Mouse (Mus musculus) cerebral cortex, adult 2 months (tissue): ENCODE data around the gene Ccdc155.

Experiments
- WGBS: fragments of 180-500 bp; shearing (Covaris S2); methylation state at CpG from one replicate; pipeline ENCODE4 v1.1.7; 2018; 5-methylcytosine and 5-hydroxymethylcytosine counted together

Ccdc155 gene

DNA sequence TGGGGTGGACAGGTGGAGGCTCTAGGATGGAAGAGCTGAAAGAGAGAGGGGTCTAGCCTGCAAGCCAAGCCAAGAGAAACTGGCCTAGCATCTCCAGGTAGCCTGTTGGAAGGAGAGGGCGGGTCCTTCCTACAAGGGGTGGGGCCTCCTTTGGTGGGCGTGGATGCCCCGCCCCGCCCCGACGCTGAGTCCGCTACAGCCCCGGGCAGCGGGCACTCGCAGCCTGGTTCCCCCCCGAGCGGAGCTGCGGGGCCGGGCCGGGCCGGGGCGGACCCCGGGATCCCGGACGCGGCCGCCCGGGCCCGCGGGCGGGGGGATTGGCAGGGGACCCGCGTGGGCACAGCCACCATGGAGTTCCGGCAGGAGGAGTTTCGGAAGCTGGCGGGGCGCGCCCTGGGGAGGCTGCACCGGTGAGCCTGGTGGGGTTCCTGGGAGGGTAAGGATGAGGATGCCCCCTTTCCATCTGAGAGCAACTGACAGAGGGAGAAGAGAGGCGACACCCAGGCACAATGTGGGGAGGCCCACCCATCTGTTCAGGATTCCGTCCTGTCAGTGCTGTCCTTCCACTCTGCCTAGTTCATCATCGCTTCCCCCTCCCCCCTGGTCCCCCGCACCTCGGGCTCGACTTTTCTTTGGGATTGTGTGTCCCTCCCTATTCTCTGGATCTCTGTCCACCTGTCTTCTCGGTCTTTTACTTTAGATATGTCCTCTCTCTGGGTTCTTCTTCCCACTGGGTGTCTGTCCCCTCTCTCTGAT is 40.8 kb downstream of the Ccdc155 start, which contains the start of gene Slc17a7:
Gene Slc17a7, plus strand, starts transcription at position 215 of the 756 bp plus-strand sequence.
- 3% methylated on average over 41 of the region's 41 CpGs for WGBS

DNA sequence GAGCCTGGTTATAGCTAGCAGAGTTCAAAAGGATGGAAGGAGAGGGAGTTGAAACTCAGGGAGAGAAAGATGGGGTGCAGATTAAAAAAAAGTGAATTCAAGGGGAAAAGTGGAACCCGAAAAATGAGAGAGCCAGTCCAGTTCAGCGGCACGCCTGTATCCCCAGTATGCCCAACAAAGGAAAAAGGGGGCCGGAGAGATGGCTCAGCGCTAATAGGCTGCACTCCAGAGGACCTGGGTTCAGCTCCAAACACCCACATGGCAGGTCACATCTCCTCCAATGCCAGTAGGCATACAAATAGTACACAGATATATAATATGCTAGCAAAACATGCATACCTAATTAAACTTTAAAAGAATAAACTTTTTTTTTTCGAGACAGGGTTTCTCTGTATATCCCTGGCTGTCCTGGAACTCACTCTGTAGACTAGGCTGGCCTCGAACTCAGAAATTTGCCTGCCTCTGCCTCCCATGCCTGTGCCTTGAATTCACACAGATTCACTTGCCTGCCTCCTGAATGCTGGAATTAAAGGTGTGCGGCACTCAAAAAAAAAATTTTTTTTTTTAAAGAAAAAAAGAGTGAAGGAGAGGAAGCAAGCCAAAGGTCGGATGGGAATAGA is 41.6 kb downstream of the Ccdc155 start:
- WGBS = 65% methylated on average over 9 of the region's 9 CpGs

DNA sequence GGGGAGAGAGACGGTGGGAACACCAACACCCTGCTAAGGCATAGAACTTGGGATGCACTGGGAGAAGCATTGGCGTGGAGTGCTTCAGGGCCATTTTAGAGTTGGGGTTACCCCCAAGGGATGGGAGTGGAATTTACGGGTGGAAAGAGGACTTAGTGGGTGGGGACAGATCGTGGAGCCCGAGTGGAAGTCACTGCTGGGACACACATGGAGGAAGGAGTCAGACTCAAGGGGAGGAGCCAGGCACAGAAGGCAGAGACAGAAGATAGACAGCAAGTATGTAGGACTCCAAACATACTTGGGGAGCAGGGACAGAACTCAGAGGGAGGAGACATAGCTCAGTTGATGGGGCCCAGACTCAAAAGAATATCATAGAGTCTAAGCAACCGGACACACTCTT is 42.1 kb downstream of the Ccdc155 start:
- WGBS = 14% methylated on average over 6 of the region's 6 CpGs

DNA sequence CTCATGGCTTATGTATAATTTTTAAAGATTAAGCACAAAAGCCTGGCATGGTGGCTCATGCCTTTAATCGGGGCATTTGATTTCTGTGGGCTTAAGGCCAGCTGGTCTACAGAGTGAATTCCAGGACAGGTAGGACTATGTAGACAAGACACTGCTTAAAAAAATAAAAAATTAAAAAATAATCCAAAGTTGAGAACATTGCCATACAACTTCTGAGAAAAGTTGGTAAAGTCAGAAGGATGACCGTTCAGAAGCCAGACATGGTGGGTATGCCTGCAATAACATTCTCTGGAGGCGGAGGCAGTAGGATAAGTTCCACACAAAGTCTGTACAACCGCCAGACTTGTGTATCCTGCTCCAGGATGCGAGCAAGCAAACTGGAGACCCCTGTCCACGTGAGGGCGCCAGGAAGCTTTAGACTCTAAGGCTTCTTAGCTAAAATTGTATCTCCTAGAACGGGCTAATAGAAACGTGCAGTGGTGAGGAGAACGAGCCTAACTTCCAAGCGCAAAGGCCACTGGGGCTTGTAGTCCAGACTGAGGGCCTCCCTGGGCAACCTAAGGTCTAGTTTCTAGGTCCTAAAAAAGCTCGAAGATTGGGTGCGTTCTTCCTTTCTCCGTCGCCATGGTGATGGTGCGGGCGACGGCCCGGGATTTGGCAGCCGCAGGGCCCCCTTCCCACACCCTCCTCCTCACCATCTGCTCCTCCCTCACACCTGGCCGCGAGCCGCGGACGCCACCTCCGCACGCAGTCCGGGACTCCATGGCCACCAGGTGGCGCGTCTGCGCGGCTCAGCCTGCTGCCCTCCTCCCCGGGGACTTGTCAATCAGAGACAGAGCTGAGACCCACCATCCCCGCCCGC is 42.8 kb downstream of the Ccdc155 start:
- 3% methylated on average over 35 of the region's 35 CpGs for WGBS

DNA sequence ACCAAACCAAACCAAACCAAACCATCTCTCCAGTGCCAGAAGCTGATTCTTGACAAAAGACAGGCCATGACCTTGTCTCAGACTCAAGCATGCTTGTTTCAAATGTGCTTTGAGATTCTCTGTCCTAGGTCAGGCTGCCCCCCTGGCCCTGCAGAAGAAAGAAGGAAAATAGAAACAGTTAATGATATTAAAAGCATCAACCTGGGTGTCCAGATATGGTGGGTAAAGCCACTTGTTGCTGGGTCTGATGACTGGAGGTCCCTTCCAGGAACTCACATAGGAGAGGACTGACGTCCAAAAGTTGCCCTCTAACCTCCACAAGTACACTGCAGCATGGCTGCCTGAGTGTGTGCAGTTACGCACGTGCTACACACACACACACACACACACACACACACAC is 43.8 kb downstream of the Ccdc155 start:
- WGBS = 90% methylated on average over 3 of the region's 3 CpGs

DNA sequence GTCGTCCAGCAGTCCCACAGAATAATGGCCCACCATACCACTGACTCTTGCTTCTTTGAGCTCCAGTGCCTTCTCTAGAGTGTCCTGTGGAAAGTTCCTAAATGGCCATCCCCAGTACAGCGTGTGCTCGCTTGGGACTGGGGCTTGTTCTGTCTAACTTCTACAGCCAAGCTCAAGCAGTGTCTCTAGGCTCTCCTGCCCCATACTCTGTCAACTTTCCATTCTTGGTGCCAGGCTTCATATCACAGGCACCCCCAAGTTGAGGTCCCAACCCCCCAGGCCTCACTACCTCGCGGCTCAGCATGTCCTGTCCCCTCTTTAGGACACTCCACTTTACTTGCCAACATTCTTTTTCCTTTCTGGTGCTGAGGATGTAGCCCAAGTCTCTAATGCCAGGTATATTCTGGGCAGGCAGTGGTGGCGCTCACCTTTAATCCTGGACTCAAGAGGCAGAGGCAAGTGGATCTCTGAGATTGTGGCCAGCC is 44.3 kb downstream of the Ccdc155 start:
- 96% methylated on average over 6 of the region's 6 CpGs for whole genome bisulfite sequencing

DNA sequence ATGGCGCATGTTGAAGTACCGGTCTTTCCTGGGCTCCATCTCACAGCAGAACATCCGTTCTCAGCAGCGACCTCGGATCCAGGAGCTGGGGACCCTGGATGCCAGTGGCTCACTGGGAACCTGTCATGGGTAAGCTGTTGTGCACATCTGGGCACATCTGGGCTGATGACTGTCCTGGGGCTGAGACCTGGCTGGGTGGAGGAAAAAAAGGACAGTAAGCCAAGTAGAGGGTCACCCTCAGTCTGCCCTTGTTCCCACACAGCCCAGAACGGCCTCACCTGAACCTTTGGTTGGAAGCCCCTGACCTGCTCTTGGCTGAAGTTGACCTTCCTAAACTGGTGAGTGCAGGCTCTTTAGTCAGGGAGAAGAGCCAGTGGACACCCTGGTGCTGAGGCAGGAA is 45.7 kb downstream of the Ccdc155 start:
- WGBS = 95% methylated on average over 6 of the region's 6 CpGs

DNA sequence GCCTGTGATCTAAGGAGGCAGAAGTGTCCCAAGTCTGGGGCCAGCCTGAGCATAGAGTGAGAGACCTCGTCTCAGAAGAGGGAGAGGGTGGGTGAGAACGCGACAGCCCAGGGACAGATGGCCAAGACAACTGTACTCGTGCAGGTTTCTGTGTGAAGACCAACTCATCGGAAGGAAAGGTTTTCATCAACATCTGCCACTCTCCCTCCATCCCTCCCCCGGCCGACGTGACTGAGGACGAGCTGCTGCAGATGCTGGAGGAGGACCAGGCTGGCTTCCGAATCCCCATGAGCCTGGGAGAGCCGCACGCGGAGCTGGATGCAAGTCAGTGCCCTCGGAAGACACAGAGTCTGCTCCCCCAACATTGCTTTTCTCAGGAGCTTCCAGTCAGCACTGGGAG is 47.2 kb downstream of the Ccdc155 start:
- 56% methylated on average over 14 of the region's 14 CpGs for WGBS

DNA sequence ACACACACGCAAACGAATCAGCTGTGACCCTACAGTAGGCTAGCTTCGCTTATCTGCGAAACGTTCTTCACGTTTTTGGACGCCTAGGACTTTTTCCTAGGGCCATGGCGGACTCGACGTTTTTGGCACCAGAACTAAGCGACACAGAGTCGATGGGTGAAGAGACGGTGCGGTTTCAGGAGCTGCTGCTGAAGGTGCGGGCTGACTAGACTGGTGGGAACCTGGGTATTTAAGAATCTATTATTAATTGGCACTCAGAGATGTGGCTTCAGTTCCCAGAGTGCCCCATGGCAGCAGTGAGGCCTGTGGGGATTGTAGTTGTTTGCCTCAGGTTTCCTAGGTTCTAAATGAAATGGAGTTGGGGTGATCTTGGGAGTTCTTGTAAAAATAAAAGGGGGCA is 48.5 kb downstream of the Ccdc155 start:
- 93% methylated on average over 15 of the region's 15 CpGs for WGBS

DNA sequence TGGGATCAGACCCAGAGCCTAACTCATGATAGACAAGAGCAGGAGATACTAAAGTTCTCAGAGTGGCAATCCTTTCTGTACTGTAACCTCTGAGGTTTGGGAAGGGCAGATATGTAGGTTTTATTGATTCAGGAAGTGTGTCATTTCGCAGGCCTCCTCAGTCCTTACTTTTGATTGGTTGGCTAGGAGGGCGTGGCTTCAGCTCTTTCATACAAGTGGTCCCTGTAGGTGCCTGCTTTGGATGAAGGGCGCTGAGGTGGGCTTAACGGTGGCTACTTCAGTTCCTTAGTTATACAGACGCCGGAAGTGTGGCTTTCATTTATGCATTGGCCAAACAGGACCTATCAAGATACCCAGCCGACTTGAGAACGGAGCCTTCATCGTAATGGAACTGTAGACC is 49.1 kb downstream of the Ccdc155 start:
- WGBS = 85% methylated on average over 9 of the region's 9 CpGs

DNA sequence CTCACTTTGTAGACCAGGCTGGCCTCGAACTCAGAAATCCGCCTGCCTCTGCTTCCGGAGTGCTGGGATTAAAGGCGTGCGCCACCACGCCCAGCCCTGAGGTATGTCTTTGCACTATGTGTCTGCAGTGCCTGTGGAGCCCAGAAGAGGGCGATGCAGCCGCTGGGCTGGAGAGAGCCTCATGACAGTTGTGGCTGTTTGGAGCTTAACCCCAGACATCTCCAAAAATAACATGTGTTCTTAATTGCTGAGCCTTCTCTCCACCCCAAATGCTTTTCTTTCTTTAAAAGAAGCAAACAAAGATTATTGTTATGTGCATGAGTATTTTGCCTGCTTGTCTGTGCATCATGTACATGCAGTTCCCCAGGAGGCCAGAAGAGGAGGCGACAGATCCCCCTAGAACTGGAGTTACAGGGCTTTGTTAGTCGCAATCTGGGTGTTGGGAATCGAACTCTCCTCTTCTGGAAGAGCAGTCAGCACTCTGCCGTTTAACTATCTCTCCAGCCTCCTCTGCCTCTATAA is 49.6 kb downstream of the Ccdc155 start:
- 73% methylated on average over 12 of the region's 12 CpGs for WGBS

DNA sequence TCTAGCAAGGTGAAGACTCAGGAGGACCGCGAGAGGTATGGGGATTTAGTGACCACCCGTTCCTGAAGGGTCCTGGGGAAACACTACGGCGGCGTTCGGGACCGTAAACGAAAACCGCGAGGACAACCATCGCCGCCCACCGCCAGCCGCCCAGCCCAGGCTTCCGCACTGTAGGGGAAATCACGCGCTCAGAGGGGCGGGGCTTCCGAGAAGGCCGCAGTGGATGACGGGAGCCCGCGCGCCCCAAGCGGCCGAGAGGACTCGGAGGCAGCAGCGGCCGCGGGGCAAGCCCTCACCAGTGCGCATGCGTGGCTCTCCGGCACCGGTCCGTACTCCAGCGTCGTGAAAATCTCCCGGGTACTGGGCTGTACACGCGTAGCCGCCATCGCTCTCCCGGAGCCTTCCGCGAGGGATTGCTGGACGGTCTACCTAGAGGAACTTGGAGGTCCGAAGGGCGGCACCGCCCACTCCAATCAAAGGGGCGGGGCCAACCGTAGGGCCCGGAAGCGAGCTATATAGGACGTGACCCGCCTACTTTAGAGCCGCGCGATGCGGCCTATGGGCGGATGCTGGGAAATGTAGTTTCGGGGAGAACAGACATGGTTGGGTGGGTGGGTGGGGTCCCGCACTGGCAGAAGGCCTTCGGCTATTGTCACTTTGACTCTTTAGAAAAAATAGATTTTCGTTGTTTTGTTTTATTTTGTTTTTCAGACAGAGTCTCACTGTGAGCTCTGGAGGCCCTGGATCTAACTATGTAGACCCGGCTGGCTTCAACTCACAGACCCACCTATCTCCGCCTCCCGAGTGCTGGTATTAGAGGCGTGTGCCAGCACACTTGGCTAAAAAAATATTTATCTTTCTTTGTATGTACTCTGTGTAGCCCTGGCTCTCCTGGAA is 50.3 kb downstream of the Ccdc155 start, which contains the start of the genes Pih1d1 and Aldh16a1:
Gene Pih1d1, plus strand, starts transcription at position 208 of the 897 bp plus-strand sequence.
Gene Aldh16a1, minus strand, starts transcription at position 489 of the 897 bp plus-strand sequence.
- WGBS = 3% methylated on average over 69 of the region's 69 CpGs

DNA sequence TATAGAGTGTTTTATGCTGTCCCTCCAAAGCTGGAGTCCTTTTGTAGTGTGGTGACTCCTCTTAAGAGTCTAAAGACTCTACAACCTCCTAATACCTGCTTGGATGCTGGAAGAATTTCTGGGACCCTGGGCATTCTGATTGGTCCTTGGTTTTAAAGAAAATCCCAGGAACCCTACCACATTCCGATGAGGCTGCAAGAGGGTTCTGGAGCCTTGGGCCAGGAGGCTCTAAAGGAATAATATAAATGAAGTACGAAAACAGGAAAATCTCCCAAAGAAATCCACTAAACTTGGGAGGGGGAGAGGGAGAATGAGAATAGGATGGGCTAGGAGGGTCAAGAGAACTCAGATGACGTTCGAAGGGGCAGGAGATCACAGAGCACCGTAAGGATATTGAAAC is 51.1 kb downstream of the Ccdc155 start:
- 1% methylated on average over 5 of the region's 5 CpGs for WGBS

DNA sequence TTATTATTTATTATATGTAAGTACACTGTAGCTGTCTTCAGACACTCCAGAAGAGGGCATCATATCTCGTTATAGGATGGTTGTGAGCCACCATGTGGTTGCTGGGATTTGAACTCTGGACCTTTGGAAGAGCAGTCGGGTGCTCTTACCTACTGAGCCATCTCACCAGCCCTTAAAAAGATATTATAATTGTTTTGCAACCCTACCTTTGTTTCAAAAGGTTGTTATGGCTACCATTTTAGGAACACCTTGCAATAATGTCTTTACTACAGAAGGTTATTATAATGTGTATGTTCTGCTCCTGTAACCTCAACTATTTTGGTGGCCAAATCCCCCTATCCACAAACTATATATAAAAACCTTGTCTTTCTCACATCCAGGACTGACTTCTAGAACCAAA is 51.6 kb downstream of the Ccdc155 start:
- WGBS = 91% methylated on average over 2 of the region's 2 CpGs

DNA sequence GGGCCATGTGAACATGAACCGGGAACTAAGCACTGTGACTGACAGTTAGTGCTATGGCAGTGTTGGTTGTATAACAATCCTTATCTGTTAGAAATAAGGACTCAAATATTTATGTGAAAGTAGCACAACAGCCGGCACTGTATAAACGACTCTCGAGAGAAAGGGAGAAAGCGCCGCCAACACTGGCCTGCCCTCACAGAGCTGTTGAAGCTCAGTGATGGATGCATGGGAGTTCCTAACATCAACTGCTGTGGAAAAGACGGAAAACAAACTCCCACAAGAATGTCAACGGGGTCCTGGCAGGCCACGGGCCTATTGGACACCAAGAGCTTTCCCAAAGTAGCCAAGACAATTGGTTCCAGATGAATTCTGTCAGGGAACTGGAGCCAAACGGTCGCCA is 53.4 kb downstream of the Ccdc155 start:
- 51% methylated on average over 11 of the region's 11 CpGs for WGBS

DNA sequence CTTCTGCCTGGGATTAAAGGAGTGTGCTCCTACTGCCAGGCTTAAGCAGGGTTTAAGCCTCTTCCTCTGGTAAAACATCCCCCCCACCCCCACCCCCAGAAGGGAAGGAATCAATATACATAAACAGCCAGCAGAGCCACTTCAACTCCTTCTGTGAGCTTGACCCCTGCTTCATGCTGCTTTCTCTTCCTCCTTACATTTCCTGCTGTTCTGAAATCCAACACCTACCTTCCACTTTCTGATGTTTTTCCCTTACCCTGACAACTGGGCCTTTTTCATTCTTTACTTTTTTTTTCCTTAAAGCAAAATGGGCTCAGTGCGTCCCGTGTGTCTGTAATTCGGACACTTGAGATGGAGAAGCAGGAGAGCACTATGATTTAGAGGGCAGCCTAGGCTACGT is 54.4 kb downstream of the Ccdc155 start:
- WGBS = 79% methylated on average over 4 of the region's 4 CpGs

DNA sequence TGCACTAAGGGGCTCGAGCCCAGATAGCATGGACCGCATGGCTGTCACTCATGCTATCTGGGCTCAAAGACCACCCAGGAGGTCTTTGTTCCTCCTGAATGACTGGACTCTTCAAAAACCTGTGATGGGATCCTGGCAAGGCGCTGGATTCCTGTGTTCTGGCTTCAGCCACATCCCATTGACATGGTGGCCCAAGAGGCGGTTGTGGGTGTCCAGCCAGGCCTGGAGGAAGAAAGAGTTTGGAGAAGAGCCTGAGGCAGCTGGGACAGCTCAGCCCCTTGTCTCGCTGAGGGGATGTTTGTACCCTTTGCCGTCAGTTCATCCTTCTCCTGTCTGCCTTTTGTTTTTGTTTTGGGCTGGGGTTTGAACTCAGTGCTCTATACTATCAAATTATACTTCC is 55.1 kb downstream of the Ccdc155 start:
- 73% methylated on average over 6 of the region's 6 CpGs for WGBS

DNA sequence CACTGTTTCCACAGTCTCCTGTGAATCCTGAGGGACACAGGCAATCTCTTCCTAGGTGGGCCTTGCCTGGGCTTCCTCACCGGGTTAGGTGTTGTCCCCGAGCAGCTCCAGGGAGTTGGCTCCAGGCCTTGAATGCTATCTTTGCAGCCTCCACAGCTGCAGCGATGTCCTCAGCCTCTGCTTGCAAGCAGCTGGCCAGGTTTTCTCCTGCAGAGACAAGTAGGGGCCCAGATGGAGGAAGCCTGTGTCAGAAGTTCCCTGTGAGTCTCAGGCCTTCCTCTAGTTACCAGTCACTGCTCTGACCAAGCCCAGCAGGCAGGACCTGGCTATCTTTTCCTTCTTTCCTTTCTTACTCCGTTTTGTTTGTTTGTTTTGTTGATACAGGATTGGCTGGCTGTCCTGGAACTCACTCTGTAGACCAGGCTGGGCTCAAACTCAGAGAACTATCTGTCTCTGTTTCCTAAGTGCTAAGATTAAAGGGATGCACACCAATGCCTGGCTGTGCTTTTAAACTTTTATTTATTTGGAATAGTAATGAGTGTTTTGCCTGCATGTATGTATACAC is 56.1 kb downstream of the Ccdc155 start:
- WGBS = 77% methylated on average over 4 of the region's 4 CpGs

DNA sequence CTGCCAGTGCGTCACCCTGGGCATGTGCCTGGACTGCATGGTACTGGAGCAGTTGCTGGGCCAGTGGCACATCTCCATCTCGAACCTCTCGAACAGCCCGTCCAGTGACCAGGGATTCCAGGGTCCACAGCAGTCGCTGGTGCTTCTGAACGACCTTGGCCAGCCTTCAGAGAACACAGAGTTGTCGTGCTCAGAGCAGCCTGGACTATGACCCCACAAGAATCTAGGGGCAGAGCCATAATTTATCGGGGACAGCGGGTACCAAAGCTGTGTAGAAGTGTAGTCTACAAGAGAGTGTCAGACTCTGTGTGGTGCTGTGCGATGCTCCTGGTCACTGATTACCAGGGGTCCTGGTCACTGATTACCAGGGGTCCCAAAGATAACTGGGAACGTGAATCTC is 56.8 kb downstream of the Ccdc155 start:
- 93% methylated on average over 11 of the region's 11 CpGs for WGBS

DNA sequence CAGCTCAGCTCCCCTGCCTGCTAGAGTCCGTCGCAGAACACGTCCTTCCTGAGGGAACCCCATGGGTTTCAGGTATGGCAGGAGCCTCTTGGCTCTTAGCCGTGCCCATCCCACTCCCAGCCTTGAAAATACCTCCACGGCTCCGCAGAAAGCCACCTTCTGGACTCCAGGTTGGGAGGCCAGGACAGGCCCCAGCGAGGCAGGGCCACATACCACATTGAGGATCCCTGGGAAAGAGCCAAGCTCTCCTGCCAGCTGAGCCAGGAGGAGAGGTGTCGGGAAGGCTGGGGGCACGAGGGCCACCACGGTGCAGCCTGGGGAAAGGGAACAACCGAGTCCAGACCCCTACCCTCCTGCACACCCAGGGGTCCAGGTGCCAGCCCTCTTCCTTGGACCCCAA is 57.4 kb downstream of the Ccdc155 start:
- WGBS = 94% methylated on average over 11 of the region's 11 CpGs

DNA sequence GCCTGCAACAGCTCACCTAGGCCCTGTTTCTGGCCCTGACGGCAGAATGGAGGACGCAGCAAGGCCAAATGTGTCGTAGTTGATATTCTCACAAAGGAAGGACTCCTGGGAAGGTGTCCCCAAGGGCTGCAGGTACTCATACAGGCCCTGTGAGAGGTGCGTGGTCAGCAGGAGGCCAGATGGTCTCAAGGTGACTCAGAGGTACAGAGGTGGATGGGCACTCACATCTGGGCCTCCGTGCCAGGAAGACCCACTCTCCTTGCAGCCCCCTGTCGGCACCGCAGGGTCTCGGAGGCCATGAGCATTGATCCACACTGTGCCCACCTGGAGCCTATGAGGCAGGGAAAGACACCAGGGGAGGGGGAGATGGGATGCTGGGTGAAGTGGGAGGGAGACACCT is 59.2 kb downstream of the Ccdc155 start:
- 98% methylated on average over 8 of the region's 8 CpGs for WGBS
